Mouse (Mus musculus) liver, embryonic 14.5 days (tissue): ENCODE results near the gene Usp24.

Experiments used
- CTCF ChIP-seq: IDR thresholded peaks from 2 replicates; pipeline ENCODE4 v1.5.1; 2016; ENCODE audit warnings: antibody characterized with exemption, low read depth, control low read depth
- EP300 ChIP-seq: IDR thresholded peaks from 2 replicates; pipeline ENCODE4 v1.6.1; 2016; ENCODE audit warnings: antibody characterized with exemption, low read depth

DNA sequence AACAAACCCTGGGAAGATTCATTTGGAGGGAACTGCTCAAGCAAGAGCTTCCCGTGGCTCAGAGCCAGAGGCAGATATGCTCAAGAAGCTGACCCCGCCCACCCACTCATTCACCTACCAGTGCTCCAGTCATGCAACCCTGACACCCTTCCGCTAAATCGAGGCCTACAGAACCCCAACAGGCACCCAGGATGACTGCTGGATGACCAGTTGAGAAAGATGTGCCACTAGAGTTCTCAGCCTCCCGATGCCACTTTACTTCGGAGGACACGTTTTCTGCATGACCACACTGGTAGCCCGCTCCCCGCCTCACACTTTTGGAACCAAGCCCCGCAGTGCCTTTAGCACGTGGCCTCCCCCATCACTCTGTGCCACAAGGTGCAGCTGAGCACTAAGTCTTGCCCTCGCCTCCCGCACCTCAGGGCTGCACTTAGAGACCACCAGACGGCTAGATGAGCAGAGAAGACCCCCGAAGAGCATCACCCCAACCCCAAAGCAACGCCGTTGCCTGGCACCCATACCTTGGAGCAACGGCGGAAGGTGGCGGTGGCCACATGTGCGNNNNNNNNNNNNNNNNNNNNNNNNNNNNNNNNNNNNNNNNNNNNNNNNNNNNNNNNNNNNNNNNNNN lies 147.3 kb downstream of the Usp24 start:
- no peak for TF ChIP-seq CTCF
- no peak for TF ChIP-seq EP300
